Mouse (Mus musculus): ENCODE measurements around the gene Gm11939. TPM values are rescaled to one million over a fixed set of nuclear protein-coding genes. Genes with fewer than 3 reads are reported as not detected.

The Gm11939 gene
- polyA plus RNA-seq, 1 experiment from 2014 or later = not detected

DNA sequence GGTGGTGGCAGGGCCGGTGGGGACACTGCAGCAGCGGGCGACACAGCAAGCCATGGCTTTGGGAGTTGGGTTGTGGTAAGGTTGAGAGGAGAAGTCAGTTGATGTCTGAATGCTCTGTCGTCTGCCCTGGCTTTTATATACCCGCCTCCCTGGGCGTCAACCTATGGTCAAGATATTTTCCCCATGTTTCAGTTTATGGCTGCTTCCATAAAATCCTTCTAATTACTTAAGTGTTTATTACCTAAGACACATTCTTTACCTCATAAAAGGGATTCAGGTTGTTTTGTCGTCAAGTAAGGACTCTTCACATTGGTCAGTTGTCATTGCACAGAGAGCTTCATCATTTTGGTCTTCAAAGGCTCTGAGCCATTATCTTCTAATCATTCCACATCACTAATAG is 7.3 kb upstream of the Gm11939 start, which contains the start of gene Krtap3-1:
Gene Krtap3-1, minus strand, starts transcription at position 101 of the 400 bp plus-strand sequence.
- Histone ChIP-seq H3K4me1 (replicated peaks) (no peaks in the 10 kb centered on the region), H3K4me3 (no peak within 1 kb of the TSS), H3K27ac (ENCODE audit: poor library complexity, severe bottlenecking) (no peak within 1 kb of the TSS), H3K4me2 (no peak within 1 kb of the TSS), H3K9me3 (replicated peaks) (no peaks in the 10 kb centered on the region), H3K9ac (no peak within 1 kb of the TSS), H3K36me3 (no peaks in the 10 kb centered on the region), H3K27me3 (replicated peaks) (no peaks in the 10 kb centered on the region)
- no peak for ATAC-seq (ENCODE audit: insufficient number of reproducible peaks, low FRiP score)
- WGBS = 93% methylated on average over 7 of the region's 7 CpGs

DNA sequence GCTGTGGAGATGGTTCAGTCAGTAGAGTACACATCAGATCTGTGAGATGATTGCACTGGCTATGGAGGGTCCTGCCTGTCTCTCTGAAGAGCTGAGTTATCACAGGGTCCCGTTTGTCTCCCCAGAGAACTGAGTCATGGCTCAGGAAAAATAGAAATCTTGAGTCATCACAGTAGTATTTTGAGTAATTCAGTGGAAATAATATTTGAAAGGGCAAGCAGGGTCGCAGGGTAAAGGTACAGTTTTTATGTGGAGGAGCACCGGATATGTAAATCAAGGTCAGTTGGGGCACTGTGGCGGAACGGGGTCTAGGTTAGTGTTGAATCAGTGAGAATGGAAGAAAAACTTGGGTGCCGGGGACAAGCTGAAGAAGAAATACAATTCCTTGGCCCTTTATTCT is 3.3 kb upstream of the Gm11939 start:
- Histone ChIP-seq H3K4me2 (no peak overlapping the region), H3K4me3 (no peak overlapping the region), H3K27me3 (replicated peaks) (no peaks in the 10 kb centered on the region), H3K36me3 (no peaks in the 10 kb centered on the region), H3K4me1 (replicated peaks) (no peaks in the 10 kb centered on the region), H3K9ac (no peak overlapping the region), H3K9me3 (replicated peaks) (no peaks in the 10 kb centered on the region), H3K27ac (ENCODE audit: poor library complexity, severe bottlenecking) (no peak overlapping the region)
- WGBS = 75% methylated on average over 6 of the region's 6 CpGs
- no peak for ATAC-seq (ENCODE audit: insufficient number of reproducible peaks, low FRiP score)

DNA sequence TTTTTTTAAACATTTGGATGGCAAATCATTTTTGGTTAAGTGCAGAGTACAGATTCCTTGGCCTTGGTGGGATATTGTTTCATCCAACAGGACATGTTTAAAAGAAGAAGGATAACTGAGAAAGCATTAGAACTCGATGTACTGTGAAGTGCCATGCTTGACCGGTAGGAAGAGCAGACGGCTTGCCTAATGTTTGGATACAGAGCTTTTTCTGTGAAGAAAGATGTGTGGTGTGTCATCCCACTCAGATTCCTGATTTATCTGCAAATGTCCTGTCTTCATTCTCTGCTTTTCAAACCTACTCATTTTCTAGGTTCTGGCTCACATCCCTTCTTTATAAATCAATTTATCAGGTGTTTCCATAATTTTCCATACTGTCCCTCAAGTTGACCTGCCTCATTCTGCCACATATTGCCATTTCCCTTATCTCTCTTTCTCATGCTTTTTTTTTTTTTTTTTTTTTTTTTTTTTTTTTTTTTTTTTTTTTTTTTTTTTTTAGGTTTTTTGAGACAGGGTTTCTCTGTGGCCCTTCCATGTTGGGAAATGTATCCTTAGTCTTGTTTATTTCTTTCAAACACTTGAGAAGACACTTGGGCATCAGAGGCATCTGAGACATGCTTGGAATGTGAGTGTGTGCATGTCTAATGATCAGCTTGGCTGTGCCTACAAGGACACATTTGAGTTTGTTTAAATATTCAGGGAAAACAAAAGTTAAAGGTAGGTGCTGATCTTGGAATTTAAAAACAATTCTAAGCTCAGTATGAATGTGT is 1.1 kb downstream of the Gm11939 start:
- no peak overlapping the region for H3K27ac ChIP-seq (ENCODE audit: poor library complexity, severe bottlenecking)
- no peak overlapping the region for H3K4me3 ChIP-seq
- WGBS = 63% methylated on average over 3 of the region's 3 CpGs
- H3K4me2 ChIP-seq = no peak overlapping the region
- H3K4me1 ChIP-seq (replicated peaks) = no peaks in the 10 kb centered on the region
- no peaks in the 10 kb centered on the region for H3K27me3 ChIP-seq (replicated peaks)
- no peaks in the 10 kb centered on the region for H3K36me3 ChIP-seq
- H3K9me3 ChIP-seq (replicated peaks) = no peaks in the 10 kb centered on the region
- no peak for ATAC-seq (ENCODE audit: insufficient number of reproducible peaks, low FRiP score)
- H3K9ac ChIP-seq = no peak overlapping the region

DNA sequence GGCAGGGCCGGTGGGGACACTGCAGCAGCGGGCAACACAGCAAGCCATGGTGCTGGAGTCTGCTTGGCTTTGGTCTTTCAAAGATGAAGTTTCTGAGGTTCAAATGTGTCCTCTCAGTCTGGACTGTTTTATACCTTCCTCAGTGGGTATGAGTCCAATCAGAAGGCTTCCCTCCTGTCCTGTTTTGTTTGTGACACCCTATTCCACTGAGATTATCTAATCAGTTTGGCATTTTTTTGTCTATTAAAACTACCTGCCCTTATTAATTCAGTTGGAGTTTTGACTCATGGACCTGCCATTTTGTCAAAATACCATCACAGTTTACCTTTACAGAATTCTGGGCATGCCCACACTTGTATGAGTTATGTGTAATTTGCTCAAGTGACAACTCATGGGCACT is 2.5 kb downstream of the Gm11939 start, which contains the start of gene Krtap3-2:
Gene Krtap3-2, minus strand, starts transcription at position 101 of the 400 bp plus-strand sequence.
- no peak within 1 kb of the TSS for H3K4me2 ChIP-seq
- no peaks in the 10 kb centered on the region for H3K9me3 ChIP-seq (replicated peaks)
- H3K27me3 ChIP-seq (replicated peaks) = no peaks in the 10 kb centered on the region
- no peak within 1 kb of the TSS for H3K4me3 ChIP-seq
- no peak within 1 kb of the TSS for H3K27ac ChIP-seq (ENCODE audit: poor library complexity, severe bottlenecking)
- H3K9ac ChIP-seq = no peak within 1 kb of the TSS
- no peak for ATAC-seq (ENCODE audit: insufficient number of reproducible peaks, low FRiP score)
- WGBS = 67% methylated on average over 2 of the region's 2 CpGs
- no peaks in the 10 kb centered on the region for H3K36me3 ChIP-seq
- H3K4me1 ChIP-seq (replicated peaks) = no peaks in the 10 kb centered on the region

DNA sequence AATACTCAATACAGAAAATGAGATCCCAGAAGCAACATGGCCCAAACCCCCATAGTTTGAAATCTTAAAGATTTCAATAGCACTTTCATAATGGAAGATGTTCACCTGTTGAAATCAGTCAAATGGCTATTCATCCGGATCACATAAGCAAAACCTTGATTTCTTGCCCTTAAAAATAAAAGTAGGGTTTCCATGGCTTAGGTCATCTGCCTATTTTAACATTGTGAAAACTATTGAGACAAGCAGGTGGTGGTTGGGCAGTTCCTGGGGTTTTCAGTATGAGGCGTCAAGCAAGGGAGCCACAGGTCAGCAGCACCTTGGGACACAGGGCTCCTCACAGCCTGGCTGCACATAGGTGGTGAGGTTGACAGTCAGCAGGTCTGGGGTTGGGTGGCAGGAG is 3.1 kb downstream of the Gm11939 start:
- Histone ChIP-seq H3K36me3 (no peaks in the 10 kb centered on the region), H3K27ac (ENCODE audit: poor library complexity, severe bottlenecking) (no peak overlapping the region), H3K9ac (no peak overlapping the region), H3K4me1 (replicated peaks) (no peaks in the 10 kb centered on the region), H3K27me3 (replicated peaks) (no peaks in the 10 kb centered on the region), H3K9me3 (replicated peaks) (no peaks in the 10 kb centered on the region), H3K4me2 (no peak overlapping the region), H3K4me3 (no peak overlapping the region)
- ATAC-seq (ENCODE audit: insufficient number of reproducible peaks, low FRiP score) = no peak
- WGBS = 75% methylated on average over 2 of the region's 2 CpGs

DNA sequence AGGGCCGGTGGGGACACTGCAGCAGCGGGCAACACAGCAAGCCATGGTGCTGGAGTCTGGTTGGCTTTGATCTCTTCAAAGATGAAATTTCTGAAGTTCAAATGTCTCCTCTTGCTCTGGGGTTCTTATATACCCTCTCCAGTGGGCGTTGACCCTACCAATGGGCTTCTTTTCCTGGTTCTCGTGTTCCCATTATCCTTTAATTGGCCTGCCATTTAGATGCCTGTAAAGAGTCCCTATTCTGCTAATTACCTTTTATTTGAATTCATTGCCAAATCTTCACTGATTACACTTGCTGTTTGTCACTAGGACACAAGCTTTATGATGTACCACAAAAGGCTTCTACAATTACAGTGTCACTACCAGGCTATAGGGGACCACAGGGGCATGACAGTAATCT is 8.5 kb downstream of the Gm11939 start, which contains the start of gene Krtap3-3:
Gene Krtap3-3, minus strand, starts transcription at position 101 of the 400 bp plus-strand sequence.
- WGBS = 60% methylated on average over 4 of the region's 4 CpGs
- ATAC-seq (ENCODE audit: insufficient number of reproducible peaks, low FRiP score) = no peak

DNA sequence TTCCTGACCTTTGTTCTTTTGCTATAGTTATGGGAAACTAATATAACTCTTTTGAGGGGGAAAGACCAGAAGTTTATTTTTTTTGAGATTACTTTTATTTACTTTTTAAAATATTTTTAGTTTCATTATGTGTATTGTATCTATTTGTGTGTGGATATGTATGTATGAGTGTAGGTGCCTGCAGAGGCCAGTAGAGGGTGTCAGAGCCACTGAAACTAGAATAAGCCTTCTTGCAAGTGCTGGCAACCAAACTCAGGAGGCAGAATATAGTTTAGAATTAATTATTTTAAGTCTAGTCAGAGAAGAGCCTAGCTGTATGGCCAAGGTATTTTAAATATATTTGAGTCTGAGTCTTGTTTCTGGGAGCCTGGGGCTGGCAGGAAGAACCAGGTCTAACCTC is 11.4 kb downstream of the Gm11939 start:
- Histone ChIP-seq H3K4me3 (no peak overlapping the region), H3K36me3 (no peaks in the 10 kb centered on the region), H3K9me3 (replicated peaks) (no peaks in the 10 kb centered on the region), H3K27me3 (replicated peaks) (no peaks in the 10 kb centered on the region), H3K27ac (ENCODE audit: poor library complexity, severe bottlenecking) (no peak overlapping the region), H3K4me1 (replicated peaks) (no peaks in the 10 kb centered on the region), H3K9ac (no peak overlapping the region), H3K4me2 (no peak overlapping the region)
- ATAC-seq (ENCODE audit: insufficient number of reproducible peaks, low FRiP score) = no peak

More for the DNA sequence above, 8.5 kb downstream of the Gm11939 start, which contains the start of gene Krtap3-3:
- Histone ChIP-seq H3K9me3 (replicated peaks) (no peaks in the 10 kb centered on the region), H3K27ac (ENCODE audit: poor library complexity, severe bottlenecking) (no peak within 1 kb of the TSS), H3K4me1 (replicated peaks) (no peaks in the 10 kb centered on the region), H3K4me3 (no peak within 1 kb of the TSS), H3K27me3 (replicated peaks) (no peaks in the 10 kb centered on the region), H3K36me3 (no peaks in the 10 kb centered on the region), H3K4me2 (no peak within 1 kb of the TSS), H3K9ac (no peak within 1 kb of the TSS)

GRCm38 (mm10) chr11:99539721-99540120 is 19.5 kb downstream of the Gm11939 start:
- no peak overlapping the region for H3K27ac ChIP-seq (ENCODE audit: poor library complexity, severe bottlenecking)
- WGBS = 64% methylated on average over 9 of the region's 9 CpGs
- no peak for ATAC-seq (ENCODE audit: insufficient number of reproducible peaks, low FRiP score)

GRCm38 (mm10) chr11:99521288-99521860 is 37.9 kb downstream of the Gm11939 start, which contains the start of gene Krt39:
Krt39 (minus strand) TSS chr11:99521338.
- no peak within 1 kb of the TSS for H3K9ac ChIP-seq
- no peak within 1 kb of the TSS for H3K4me3 ChIP-seq
- no peak within 1 kb of the TSS for H3K27ac ChIP-seq (ENCODE audit: poor library complexity, severe bottlenecking)
- no peak within 1 kb of the TSS for H3K4me2 ChIP-seq
- no peaks in the 10 kb centered on the region for H3K36me3 ChIP-seq
- WGBS = 86% methylated on average over 13 of the region's 13 CpGs
- no peaks in the 10 kb centered on the region for H3K9me3 ChIP-seq (replicated peaks)
- no peak for ATAC-seq (ENCODE audit: insufficient number of reproducible peaks, low FRiP score)
- no peaks in the 10 kb centered on the region for H3K27me3 ChIP-seq (replicated peaks)
- H3K4me1 ChIP-seq (replicated peaks) = no peaks in the 10 kb centered on the region

More at GRCm38 (mm10) chr11:99539721-99540120, 19.5 kb downstream of the Gm11939 start:
- Histone ChIP-seq H3K4me1 (replicated peaks) (no peaks in the 10 kb centered on the region), H3K9ac (no peak overlapping the region), H3K4me3 (no peak overlapping the region), H3K36me3 (no peaks in the 10 kb centered on the region), H3K4me2 (no peak overlapping the region), H3K9me3 (replicated peaks) (no peaks in the 10 kb centered on the region), H3K27me3 (replicated peaks) (no peaks in the 10 kb centered on the region)

DNA sequence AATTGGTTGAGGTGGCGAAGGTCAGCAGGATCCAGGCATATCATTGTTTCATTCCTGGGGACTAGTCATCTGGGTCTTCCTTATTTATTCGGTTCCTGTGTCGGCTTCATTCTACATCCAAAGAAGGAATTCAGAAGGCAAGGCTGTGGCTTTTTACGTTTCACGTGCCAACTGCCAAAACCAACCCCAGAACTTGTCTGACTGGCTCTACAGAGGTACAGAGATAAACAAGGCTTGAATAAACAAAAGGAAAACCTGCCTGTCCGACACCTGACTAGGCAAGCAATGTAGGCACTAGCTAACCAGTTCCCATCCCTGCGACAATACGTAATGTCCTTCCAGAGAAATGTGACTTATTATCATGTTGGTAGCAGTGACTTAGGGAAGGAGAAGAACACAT is 45.2 kb downstream of the Gm11939 start:
- H3K27ac ChIP-seq (ENCODE audit: poor library complexity, severe bottlenecking) = no peak overlapping the region
- no peaks in the 10 kb centered on the region for H3K27me3 ChIP-seq (replicated peaks)
- H3K4me3 ChIP-seq = no peak overlapping the region
- no peaks in the 10 kb centered on the region for H3K36me3 ChIP-seq
- WGBS = 79% methylated on average over 8 of the region's 8 CpGs
- no peaks in the 10 kb centered on the region for H3K4me1 ChIP-seq (replicated peaks)
- H3K4me2 ChIP-seq = no peak overlapping the region
- H3K9me3 ChIP-seq (replicated peaks) = no peaks in the 10 kb centered on the region
- H3K9ac ChIP-seq = no peak overlapping the region
- no peak for ATAC-seq (ENCODE audit: insufficient number of reproducible peaks, low FRiP score)

All from heart, embryonic 12.5 days (tissue).